Mouse (Mus musculus): Measurements from ENCODE around the gene Car5a.

GRCm38 (mm10) chr8:121885001-121885400 is 59.7 kb downstream of the Car5a start:
- no peak for TF ChIP-seq ZNF384 (IDR thresholded peaks at IDR 0.05; ENCODE audit: low read depth, low read length)
- no peak for TF ChIP-seq CHD2 (IDR thresholded peaks at IDR 0.05; ENCODE audit: low read depth, low read length)
